Mouse (Mus musculus): ENCODE data around the gene Sap30l.

- TF ChIP-seq POLR2A (IDR thresholded peaks at IDR 0.05; ENCODE audit: borderline replicate concordance, extremely low read depth, low read depth, low read length) (no peak), CTCF (IDR thresholded peaks at IDR 0.05; ENCODE audit: insufficient read depth, low read length) (no peak)
Measured at GRCm38 (mm10) chr11:57802511-57802870, 1.1 kb downstream of the Sap30l start.
